Mouse (Mus musculus) induced T-regulatory cell, adult 2 months (primary cell): ENCODE results near the gene Pcsk5.

Experiments
- DNase-seq: peaks from one replicate; pipeline ENCODE4 v3.0.0-alpha.2; 2012; ENCODE audit warnings: low read depth

Gene Pcsk5

GRCm38 (mm10) chr19:17806626-17807025 lies 30.8 kb downstream of the Pcsk5 start:
- DNase-seq, result no peak

GRCm38 (mm10) chr19:17800798-17801197 lies 36.6 kb downstream of the Pcsk5 start:
- no peak for DNase-seq

GRCm38 (mm10) chr19:17799419-17800185 lies 37.8 kb downstream of the Pcsk5 start:
- no peak for DNase-seq

- no peak for DNase-seq
These were observed 44.0 kb downstream of the Pcsk5 start for GRCm38 (mm10) chr19:17793457-17793856.

GRCm38 (mm10) chr19:17791485-17792052 lies 45.9 kb downstream of the Pcsk5 start:
- DNase-seq, result no peak

GRCm38 (mm10) chr19:17788617-17789317 lies 48.7 kb downstream of the Pcsk5 start:
- no peak for DNase-seq

GRCm38 (mm10) chr19:17786744-17787143 lies 50.7 kb downstream of the Pcsk5 start:
- no peak for DNase-seq

GRCm38 (mm10) chr19:17784401-17785192 lies 52.8 kb downstream of the Pcsk5 start:
- DNase-seq, result no peak

- no peak for DNase-seq
These were observed 54.2 kb downstream of the Pcsk5 start for GRCm38 (mm10) chr19:17783231-17783630.

- no peak for DNase-seq
These were observed 56.1 kb downstream of the Pcsk5 start for GRCm38 (mm10) chr19:17781323-17781722.

- DNase-seq, result no peak
These were observed 61.5 kb downstream of the Pcsk5 start for GRCm38 (mm10) chr19:17775943-17776342.

- DNase-seq, result no peak
These were observed 62.3 kb downstream of the Pcsk5 start for GRCm38 (mm10) chr19:17775097-17775496.

- no peak for DNase-seq
These were observed 63.4 kb downstream of the Pcsk5 start for GRCm38 (mm10) chr19:17774061-17774460.

- no peak for DNase-seq
These were observed 67.6 kb downstream of the Pcsk5 start for GRCm38 (mm10) chr19:17769610-17770399.

GRCm38 (mm10) chr19:17765001-17765400 lies 72.4 kb downstream of the Pcsk5 start:
- no peak for DNase-seq

- no peak for DNase-seq
These were observed 74.7 kb downstream of the Pcsk5 start for GRCm38 (mm10) chr19:17762740-17763139.

- no peak for DNase-seq
These were observed 75.8 kb downstream of the Pcsk5 start for GRCm38 (mm10) chr19:17761678-17762077.

GRCm38 (mm10) chr19:17752841-17753240 lies 84.6 kb downstream of the Pcsk5 start:
- no peak for DNase-seq

GRCm38 (mm10) chr19:17748331-17748730 lies 89.1 kb downstream of the Pcsk5 start:
- DNase-seq, result no peak

GRCm38 (mm10) chr19:17745380-17745779 lies 92.1 kb downstream of the Pcsk5 start:
- DNase-seq, result no peak

- no peak for DNase-seq
These were observed 92.9 kb downstream of the Pcsk5 start for GRCm38 (mm10) chr19:17744474-17745069.
